Mouse (Mus musculus): ENCODE measurements around the gene Zswim4.

GRCm38 (mm10) chr8:84180530-84181190, 56.2 kb downstream of the Zswim4 start:
- TF ChIP-seq CTCF (IDR thresholded peaks at IDR 0.05; ENCODE audit: low read depth) (peak; percentile 28), EP300 (optimal IDR thresholded peaks at IDR 0.05) (no peak)
